Mouse (Mus musculus) liver, adult 2 months (tissue): ENCODE measurements around the gene Lclat1. TPM values are rescaled to one million over a fixed set of nuclear protein-coding genes. Genes with fewer than 3 reads are reported as not detected.

ENCODE experiments used
- DNase-seq: peaks from one replicate; pipeline ENCODE4 v3.0.0-alpha.2; 2011; ENCODE audit warnings: low read depth, low spot score; ENCODE audit errors: extremely low read depth
- H3K27ac ChIP-seq: fragments of 200-500 bp; replicated peaks from 2 replicates; pipeline ENCODE4 v1.5.1; 2012; ENCODE audit warnings: low read depth, mild to moderate bottlenecking, control low read depth, inconsistent platforms, low read length; ENCODE audit not compliant: insufficient read depth
- H3K27me3 ChIP-seq: fragments of 200-500 bp; 2 replicates; pipeline ENCODE4 v1.6.1; 2012; ENCODE audit warnings: mild to moderate bottlenecking, moderate library complexity, low read length, inconsistent platforms; ENCODE audit not compliant: control insufficient read depth, insufficient read depth
- H3K36me3 ChIP-seq: fragments of 200-500 bp; 2 replicates; pipeline ENCODE4 v1.6.1; 2012; ENCODE audit warnings: low read length, inconsistent platforms; ENCODE audit not compliant: control insufficient read depth, insufficient read depth
- H3K4me1 ChIP-seq: fragments of 200-500 bp; 2 replicates; pipeline ENCODE4 v1.6.1; 2011; ENCODE audit warnings: low read length; ENCODE audit not compliant: control insufficient read depth, insufficient read depth
- H3K4me3 ChIP-seq: fragments of 200-500 bp; 2 replicates; pipeline ENCODE4 v1.5.1; 2011; ENCODE audit warnings: low read depth, mild to moderate bottlenecking, control low read depth, low read length, moderate library complexity; ENCODE audit not compliant: insufficient read depth
- H3K79me2 ChIP-seq: fragments of 200-500 bp; 2 replicates; pipeline ENCODE4 v1.6.1; 2012; ENCODE audit warnings: inconsistent platforms, mild to moderate bottlenecking, low read length, moderate library complexity; ENCODE audit not compliant: control insufficient read depth, insufficient read depth
- H3K9ac ChIP-seq: fragments of 200-500 bp; 2 replicates; pipeline ENCODE4 v1.6.1; 2012; ENCODE audit warnings: low read depth, mild to moderate bottlenecking, control low read depth, inconsistent platforms, low read length
- CTCF ChIP-seq: fragments of 200-500 bp; IDR thresholded peaks from 2 replicates; pipeline ENCODE4 v1.5.1; 2011; ENCODE audit warnings: low read depth, low read length, control low read depth
- POLR2A ChIP-seq: fragments of 200-500 bp; IDR thresholded peaks from 2 replicates; pipeline ENCODE4 v1.6.1; 2011; ENCODE audit warnings: low read length, control low read depth; ENCODE audit not compliant: insufficient read depth; ENCODE audit errors: extremely low read depth
- WGBS: fragments of 180-500 bp; shearing (Covaris S2); methylation state at CpG from one replicate; pipeline ENCODE4 v1.1.7; 2018; 5-methylcytosine and 5-hydroxymethylcytosine counted together
- polyA plus RNA-seq: library from polyadenylated mRNA; depleted of rRNA; stranded (reverse); fragments of >200 nt; gene quantifications from 2 replicates; pipeline ENCODE4 v1.2.3, GENCODE M21; 2012
- total RNA-seq: library from RNA; depleted of rRNA; stranded (reverse); fragments of >200 nt; gene quantifications from 2 replicates; pipeline ENCODE4 v1.2.3, GENCODE M21; 2014

Gene Lclat1
- total and polyA plus RNA-seq, 2 experiments = 12.3 to 24.1 TPM

- WGBS = 89% methylated on average over 2 of the region's 2 CpGs
- no peak for DNase-seq
- no peak overlapping the region for H3K27ac ChIP-seq
- no peaks in the 10 kb centered on the region for H3K36me3 ChIP-seq
- H3K4me1 ChIP-seq = no peaks in the 10 kb centered on the region
- no peaks in the 10 kb centered on the region for H3K27me3 ChIP-seq
- no peak overlapping the region for H3K4me3 ChIP-seq
- H3K9ac ChIP-seq = no peak overlapping the region
- no peaks in the 10 kb centered on the region; the same call in 1 of the 2 replicates for H3K79me2 ChIP-seq
- TF ChIP-seq CTCF (no peak), POLR2A (no peak)
These were observed 45.9 kb downstream of the Lclat1 start for GRCm38 (mm10) chr17:73153672-73154071.

- Histone ChIP-seq H3K27ac (no peak overlapping the region), H3K4me3 (no peak overlapping the region), H3K36me3 (no peaks in the 10 kb centered on the region), H3K9ac (no peak overlapping the region), H3K79me2 (no peaks in the 10 kb centered on the region; the same call in 1 of the 2 replicates), H3K27me3 (no peaks in the 10 kb centered on the region), H3K4me1 (no peaks in the 10 kb centered on the region)
- DNase-seq = no peak
- 86% methylated on average over 1 of the region's 1 CpGs for WGBS
- TF ChIP-seq POLR2A (no peak), CTCF (no peak)
These were observed 48.8 kb downstream of the Lclat1 start for GRCm38 (mm10) chr17:73156606-73157005.

GRCm38 (mm10) chr17:73161795-73162194, 54.0 kb downstream of the Lclat1 start:
- Histone ChIP-seq H3K9ac (no peak overlapping the region), H3K79me2 (no peaks in the 10 kb centered on the region), H3K36me3 (no peaks in the 10 kb centered on the region), H3K27ac (no peak overlapping the region), H3K27me3 (no peaks in the 10 kb centered on the region), H3K4me3 (no peak overlapping the region), H3K4me1 (no peaks in the 10 kb centered on the region)
- DNase-seq = no peak
- 91% methylated on average over 6 of the region's 6 CpGs for WGBS
- no peak for TF ChIP-seq POLR2A

DNA sequence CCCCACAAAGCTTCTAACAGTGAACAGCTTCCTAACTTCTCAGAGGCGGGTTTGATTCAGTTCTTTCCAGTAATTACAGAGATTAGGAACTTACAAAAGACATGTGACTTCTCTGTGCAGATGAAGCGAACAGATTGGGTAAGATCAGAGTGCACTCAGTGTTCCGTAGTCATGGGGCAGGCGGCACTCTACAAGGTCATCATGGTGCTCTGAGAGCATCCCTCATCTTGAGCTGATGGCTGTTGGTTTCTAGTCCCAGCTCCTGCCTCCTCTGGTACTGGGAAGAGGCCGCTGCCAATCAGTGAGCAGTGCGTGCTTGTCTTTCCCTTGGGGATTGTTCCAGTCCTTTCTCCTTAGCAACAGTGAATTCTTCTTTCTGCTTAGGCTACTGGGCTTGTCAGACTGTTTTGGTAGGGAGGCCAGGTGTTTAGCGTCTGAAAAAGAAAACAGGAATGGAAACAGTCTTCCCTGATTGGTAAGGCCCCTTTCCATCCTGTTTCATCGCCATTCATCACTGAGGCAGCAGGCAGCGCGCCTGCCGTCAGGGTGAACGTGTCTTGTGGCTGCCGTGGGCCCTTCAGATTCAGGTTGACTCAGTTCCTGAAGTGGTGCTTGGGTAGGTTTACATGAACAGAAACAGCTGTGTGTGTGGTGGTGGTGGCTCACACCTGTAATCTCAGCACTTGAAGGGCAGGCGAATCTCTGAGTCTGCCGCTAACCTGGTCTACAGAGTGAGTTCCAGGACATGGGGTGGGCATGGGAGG, 54.8 kb downstream of the Lclat1 start:
- no peaks in the 10 kb centered on the region for H3K36me3 ChIP-seq
- 95% methylated on average over 15 of the region's 15 CpGs for WGBS
- no peak overlapping the region for H3K27ac ChIP-seq
- no peak for DNase-seq
- H3K4me1 ChIP-seq = no peaks in the 10 kb centered on the region
- H3K4me3 ChIP-seq = no peak overlapping the region
- TF ChIP-seq CTCF = no peak
- no peak for TF ChIP-seq POLR2A
- H3K9ac ChIP-seq = no peak overlapping the region
- H3K79me2 ChIP-seq = no peaks in the 10 kb centered on the region
- H3K27me3 ChIP-seq = no peaks in the 10 kb centered on the region

GRCm38 (mm10) chr17:73163597-73163996, 55.8 kb downstream of the Lclat1 start:
- H3K4me3 ChIP-seq = no peak overlapping the region
- H3K79me2 ChIP-seq = no peaks in the 10 kb centered on the region
- TF ChIP-seq CTCF (no peak), POLR2A (no peak)
- DNase-seq = no peak
- H3K9ac ChIP-seq = no peak overlapping the region
- no peaks in the 10 kb centered on the region for H3K36me3 ChIP-seq
- H3K27ac ChIP-seq = no peak overlapping the region
- no peaks in the 10 kb centered on the region for H3K4me1 ChIP-seq
- WGBS = 84% methylated on average over 3 of the region's 3 CpGs
- no peaks in the 10 kb centered on the region for H3K27me3 ChIP-seq

- H3K9ac ChIP-seq = no peak overlapping the region
- no peaks in the 10 kb centered on the region for H3K79me2 ChIP-seq
- H3K4me1 ChIP-seq = no peaks in the 10 kb centered on the region
- TF ChIP-seq POLR2A = no peak
- TF ChIP-seq CTCF = no peak
- no peak overlapping the region for H3K27ac ChIP-seq
- no peaks in the 10 kb centered on the region for H3K27me3 ChIP-seq
- WGBS = 93% methylated on average over 2 of the region's 2 CpGs
- no peak overlapping the region for H3K4me3 ChIP-seq
- no peak for DNase-seq
- H3K36me3 ChIP-seq = no peaks in the 10 kb centered on the region
These were observed 56.3 kb downstream of the Lclat1 start for GRCm38 (mm10) chr17:73164121-73164520.
